Mouse (Mus musculus) heart, embryonic 13.5 days (tissue): ENCODE data around the gene Cacna2d1. TPM values are rescaled to one million over a fixed set of nuclear protein-coding genes. Genes with fewer than 3 reads are reported as not detected.

ENCODE experiments used
- ATAC-seq: fragments of 200-750 bp; cut with Nextera tagmentation; 2 replicates; pipeline ENCODE4 v1.8.0; 2017; ENCODE audit warnings: moderate TSS enrichment; ENCODE audit not compliant: insufficient number of reproducible peaks, low FRiP score, low TSS enrichment; ENCODE audit errors: extremely low read depth
- H3K27ac ChIP-seq: fragments of 300-500 bp; sonication (generic); replicated peaks from 2 replicates; pipeline ENCODE4 v1.5.1; 2015; ENCODE audit warnings: moderate library complexity, mild to moderate bottlenecking, inconsistent platforms
- H3K27me3 ChIP-seq: fragments of 300-500 bp; sonication (generic); replicated peaks from 2 replicates; pipeline ENCODE4 v1.6.1; 2015; ENCODE audit warnings: mild to moderate bottlenecking, inconsistent platforms
- H3K36me3 ChIP-seq: fragments of 300-500 bp; sonication (generic); 2 replicates; pipeline ENCODE4 v1.6.1; 2015; ENCODE audit warnings: mild to moderate bottlenecking, inconsistent platforms
- H3K4me1 ChIP-seq: fragments of 300-500 bp; sonication (generic); 2 replicates; pipeline ENCODE4 v1.6.1; 2015; ENCODE audit warnings: inconsistent platforms
- H3K4me2 ChIP-seq: fragments of 300-500 bp; sonication (generic); 2 replicates; pipeline ENCODE4 v1.6.1; 2015; ENCODE audit warnings: inconsistent platforms, mild to moderate bottlenecking, moderate library complexity
- H3K4me3 ChIP-seq: fragments of 300-500 bp; sonication (generic); 2 replicates; pipeline ENCODE4 v1.5.1; 2015; ENCODE audit warnings: moderate library complexity, mild to moderate bottlenecking, inconsistent platforms
- H3K9ac ChIP-seq: fragments of 300-500 bp; sonication (generic); 2 replicates; pipeline ENCODE4 v1.6.1; 2015; ENCODE audit warnings: inconsistent platforms, mild to moderate bottlenecking, moderate library complexity
- H3K9me3 ChIP-seq: fragments of 300-500 bp; sonication (generic); 2 replicates; pipeline ENCODE4 v1.6.1; 2016; ENCODE audit warnings: inconsistent platforms
- WGBS: fragments of 180-500 bp; shearing (Covaris S2); methylation state at CpG from one replicate; pipeline ENCODE4 v1.1.7; 2015; ENCODE audit warnings: mixed read lengths; 5-methylcytosine and 5-hydroxymethylcytosine counted together
- polyA plus RNA-seq: library from polyadenylated mRNA; unstranded; fragments of >200 nt; fragmentation: Nextera tagmentation; extraction: Ambion mirVana; gene quantifications from 2 replicates; pipeline ENCODE4 v1.2.1, GENCODE M21; 2015

Gene Cacna2d1
- polyA plus RNA-seq, 1 experiment from 2014 or later = 17.7 TPM

DNA sequence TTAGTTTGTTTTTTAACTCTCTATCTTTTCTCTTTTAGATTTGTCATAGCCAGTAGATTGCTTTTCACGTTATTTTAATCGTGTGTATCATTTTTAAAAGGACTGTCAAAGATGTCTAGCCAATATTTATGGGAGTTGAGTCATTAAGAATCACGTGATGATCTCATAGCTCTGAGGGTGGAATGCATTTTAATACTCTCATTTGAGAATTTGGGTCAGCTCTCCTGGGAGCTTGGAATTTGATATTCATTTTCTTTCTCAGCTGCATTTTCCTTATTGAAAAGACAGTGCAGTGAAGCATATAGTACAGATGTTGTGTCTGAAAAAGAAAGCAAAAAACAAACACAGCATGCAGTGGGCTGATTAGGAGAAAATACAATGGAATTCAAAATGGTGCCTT lies 129.5 kb downstream of the Cacna2d1 start:
- Histone ChIP-seq H3K36me3 (no peaks in the 10 kb centered on the region), H3K9ac (no peak overlapping the region), H3K9me3 (no peaks in the 10 kb centered on the region), H3K27ac (no peak overlapping the region), H3K27me3 (no peaks in the 10 kb centered on the region), H3K4me3 (no peak overlapping the region), H3K4me2 (no peak overlapping the region), H3K4me1 (peaks cover 5% of the 10 kb centered on the region)
- no peak for ATAC-seq
- WGBS = 79% methylated on average over 3 of the region's 3 CpGs

- no peak overlapping the region for H3K4me2 ChIP-seq
- H3K9me3 ChIP-seq = no peaks in the 10 kb centered on the region
- no peak overlapping the region for H3K4me3 ChIP-seq
- no peak overlapping the region for H3K27ac ChIP-seq
- H3K27me3 ChIP-seq = no peaks in the 10 kb centered on the region
- WGBS = 80% methylated on average over 4 of the region's 4 CpGs
- no peaks in the 10 kb centered on the region for H3K4me1 ChIP-seq
- H3K36me3 ChIP-seq = no peaks in the 10 kb centered on the region
- ATAC-seq = no peak
- no peak overlapping the region for H3K9ac ChIP-seq
These were observed 131.3 kb downstream of the Cacna2d1 start for GRCm38 (mm10) chr5:16065816-16066215.

DNA sequence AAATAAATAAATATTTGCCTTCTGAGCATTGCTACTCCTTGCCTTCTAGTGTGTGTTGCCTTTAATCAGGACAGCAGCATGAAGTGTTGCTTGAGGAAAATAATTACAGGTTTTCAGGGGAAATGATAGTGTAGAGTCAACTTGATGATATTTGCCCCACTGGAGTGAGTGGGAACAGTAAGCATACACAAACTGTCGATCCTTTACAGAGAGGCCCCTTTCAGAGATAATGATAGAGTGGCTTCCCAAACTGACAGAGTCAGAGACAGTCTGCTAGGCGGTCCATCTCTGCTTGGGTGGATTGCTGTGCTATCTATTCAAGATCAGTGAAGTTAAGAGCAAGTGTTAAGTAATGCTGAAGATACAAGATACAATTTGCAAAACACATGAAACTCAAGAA lies 147.8 kb downstream of the Cacna2d1 start:
- no peak overlapping the region for H3K9ac ChIP-seq
- no peak overlapping the region for H3K27ac ChIP-seq
- no peaks in the 10 kb centered on the region for H3K4me1 ChIP-seq
- no peaks in the 10 kb centered on the region for H3K9me3 ChIP-seq
- no peak overlapping the region for H3K4me3 ChIP-seq
- no peaks in the 10 kb centered on the region for H3K36me3 ChIP-seq
- H3K27me3 ChIP-seq = no peaks in the 10 kb centered on the region
- H3K4me2 ChIP-seq = no peak overlapping the region
- WGBS = 49% methylated on average over 2 of the region's 2 CpGs
- ATAC-seq = no peak

GRCm38 (mm10) chr5:16086979-16087902 lies 152.8 kb downstream of the Cacna2d1 start:
- Histone ChIP-seq H3K27ac (no peak overlapping the region), H3K4me2 (no peak overlapping the region)
- WGBS = 82% methylated on average over 10 of the region's 10 CpGs

GRCm38 (mm10) chr5:16087995-16088394 lies 153.5 kb downstream of the Cacna2d1 start:
- no peaks in the 10 kb centered on the region for H3K27me3 ChIP-seq
- no peak overlapping the region for H3K9ac ChIP-seq
- WGBS = 53% methylated on average over 2 of the region's 2 CpGs
- no peak overlapping the region for H3K4me2 ChIP-seq
- H3K9me3 ChIP-seq = no peaks in the 10 kb centered on the region
- H3K4me1 ChIP-seq = peaks cover 5% of the 10 kb centered on the region; the same call in 1 of the 2 replicates
- H3K36me3 ChIP-seq = no peaks in the 10 kb centered on the region
- no peak for ATAC-seq
- no peak overlapping the region for H3K4me3 ChIP-seq
- H3K27ac ChIP-seq = no peak overlapping the region

More at GRCm38 (mm10) chr5:16086979-16087902, 152.8 kb downstream of the Cacna2d1 start:
- Histone ChIP-seq H3K36me3 (no peaks in the 10 kb centered on the region), H3K4me1 (peaks cover under 1% of the 10 kb centered on the region; the same call in 1 of the 2 replicates), H3K9me3 (no peaks in the 10 kb centered on the region), H3K9ac (no peak overlapping the region), H3K4me3 (no peak overlapping the region), H3K27me3 (no peaks in the 10 kb centered on the region)
- no peak for ATAC-seq

- Histone ChIP-seq H3K4me3 (no peak overlapping the region), H3K9me3 (no peaks in the 10 kb centered on the region), H3K4me2 (no peak overlapping the region), H3K27me3 (no peaks in the 10 kb centered on the region), H3K27ac (no peak overlapping the region), H3K4me1 (peaks cover 5% of the 10 kb centered on the region; the same call in 1 of the 2 replicates), H3K9ac (no peak overlapping the region), H3K36me3 (no peaks in the 10 kb centered on the region)
- 48% methylated on average over 7 of the region's 7 CpGs for WGBS
- ATAC-seq = no peak
These were observed 158.0 kb downstream of the Cacna2d1 start for GRCm38 (mm10) chr5:16092540-16092939.

DNA sequence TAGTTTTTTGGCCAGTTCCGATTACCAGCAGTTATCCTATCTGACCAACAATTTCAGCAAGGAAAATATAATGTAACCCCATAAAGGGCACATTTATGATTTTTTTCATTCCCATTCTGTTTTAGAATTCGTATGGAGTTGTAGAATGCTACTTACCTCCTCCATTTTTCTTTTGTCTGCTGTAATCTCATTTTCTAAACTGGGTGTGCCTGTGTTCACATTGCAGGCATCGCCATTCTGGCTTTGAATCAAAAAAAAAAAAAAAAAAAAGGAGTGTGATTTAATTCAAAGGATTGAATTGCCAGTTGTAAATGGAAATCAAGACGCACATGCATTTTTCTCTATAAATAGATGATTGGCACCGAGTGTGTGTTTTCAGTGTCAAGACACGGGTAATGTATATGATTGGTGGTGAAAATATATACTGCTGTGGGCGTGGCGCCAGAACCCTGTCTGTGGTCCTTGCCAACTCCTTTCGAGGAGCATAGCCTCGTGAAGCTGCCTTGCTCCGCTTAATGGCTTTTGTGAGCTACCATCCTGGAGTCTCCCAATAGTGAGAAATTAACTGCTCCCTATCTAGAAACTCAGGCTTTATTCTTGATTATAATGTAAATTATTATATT lies 158.7 kb downstream of the Cacna2d1 start:
- Histone ChIP-seq H3K27me3 (no peaks in the 10 kb centered on the region), H3K4me3 (no peak overlapping the region), H3K4me2 (no peak overlapping the region), H3K9me3 (no peaks in the 10 kb centered on the region), H3K27ac (no peak overlapping the region), H3K36me3 (no peaks in the 10 kb centered on the region), H3K4me1 (peaks cover 5% of the 10 kb centered on the region; the same call in 1 of the 2 replicates), H3K9ac (no peak overlapping the region)
- WGBS = 73% methylated on average over 11 of the region's 11 CpGs
- no peak for ATAC-seq

DNA sequence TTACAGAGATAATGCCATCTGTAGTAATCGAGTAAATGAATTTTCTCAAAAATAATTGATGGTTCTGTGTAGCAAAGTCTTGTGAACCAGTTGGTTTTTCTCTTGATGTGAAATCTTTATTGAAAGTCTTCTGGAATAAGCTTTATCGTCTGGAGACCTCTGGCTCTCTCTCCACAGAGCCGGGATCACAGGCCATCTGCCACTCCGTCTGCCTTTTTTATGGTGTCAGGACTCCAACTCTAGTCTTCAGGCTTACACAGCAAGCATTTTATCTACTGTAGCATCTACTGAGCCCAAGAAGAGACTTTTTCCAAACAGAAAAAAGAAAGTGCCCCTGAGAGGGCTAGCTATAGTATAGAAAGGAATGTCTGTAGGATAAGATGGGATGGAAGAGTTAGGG lies 160.9 kb downstream of the Cacna2d1 start:
- Histone ChIP-seq H3K4me1 (peaks cover 5% of the 10 kb centered on the region; the same call in 1 of the 2 replicates), H3K36me3 (no peaks in the 10 kb centered on the region), H3K9me3 (no peaks in the 10 kb centered on the region), H3K4me2 (no peak overlapping the region), H3K9ac (no peak overlapping the region), H3K4me3 (no peak overlapping the region), H3K27ac (no peak overlapping the region), H3K27me3 (no peaks in the 10 kb centered on the region)
- 64% methylated on average over 4 of the region's 4 CpGs for WGBS
- no peak for ATAC-seq

GRCm38 (mm10) chr5:16098766-16099165 lies 164.3 kb downstream of the Cacna2d1 start:
- Histone ChIP-seq H3K9ac (no peak overlapping the region), H3K36me3 (no peaks in the 10 kb centered on the region), H3K27ac (no peak overlapping the region), H3K4me2 (no peak overlapping the region), H3K27me3 (no peaks in the 10 kb centered on the region), H3K4me1 (no peaks in the 10 kb centered on the region), H3K9me3 (no peaks in the 10 kb centered on the region), H3K4me3 (no peak overlapping the region)
- 80% methylated on average over 2 of the region's 2 CpGs for WGBS
- no peak for ATAC-seq

DNA sequence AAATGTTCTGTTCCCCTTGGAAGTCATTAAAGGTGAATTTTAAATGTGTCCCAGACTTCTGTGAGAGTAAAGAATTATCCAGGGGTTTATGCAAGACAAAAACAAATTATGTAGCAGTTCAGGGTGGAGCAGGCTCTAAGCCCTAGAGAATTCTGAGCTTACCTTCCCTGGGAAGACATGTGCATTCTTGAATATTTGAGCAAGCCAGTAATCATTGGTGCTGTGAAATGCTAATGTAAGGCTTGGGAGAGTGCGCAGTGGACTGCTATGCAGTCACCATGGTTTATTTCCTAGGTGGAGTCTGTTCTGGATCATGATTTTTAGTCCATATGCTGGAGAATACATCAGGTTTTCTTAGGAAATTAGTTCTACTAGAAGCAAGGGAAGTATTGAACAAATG lies 167.3 kb downstream of the Cacna2d1 start:
- Histone ChIP-seq H3K27me3 (no peaks in the 10 kb centered on the region), H3K4me1 (0 out of 2 replicates have a peak, but pooled peaks cover 3% of the 10 kb centered on the region), H3K27ac (no peak overlapping the region), H3K9me3 (no peaks in the 10 kb centered on the region), H3K4me3 (no peak overlapping the region), H3K4me2 (no peak overlapping the region), H3K9ac (no peak overlapping the region), H3K36me3 (no peaks in the 10 kb centered on the region)
- WGBS = 90% methylated on average over 1 of the region's 1 CpGs
- no peak for ATAC-seq

DNA sequence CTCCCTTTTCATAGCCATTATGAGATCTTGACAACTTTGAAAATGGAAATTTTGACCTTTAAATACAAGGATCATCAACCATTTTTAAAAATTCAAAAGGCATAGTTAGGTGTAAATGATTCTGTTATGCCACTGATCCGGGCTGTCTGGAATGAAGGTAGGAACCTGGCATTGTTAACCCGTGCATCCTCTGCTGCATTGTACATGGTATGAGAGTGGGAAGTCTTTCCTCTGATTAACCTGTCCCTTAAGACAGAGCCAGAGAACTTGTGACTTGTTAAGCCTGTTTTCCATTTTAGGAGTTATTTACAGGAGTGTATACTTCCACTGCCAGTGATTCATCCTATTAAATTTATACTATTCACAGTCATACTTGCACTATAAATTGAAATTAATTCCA lies 171.2 kb downstream of the Cacna2d1 start:
- Histone ChIP-seq H3K36me3 (no peaks in the 10 kb centered on the region), H3K27me3 (no peaks in the 10 kb centered on the region), H3K4me1 (peaks cover 6% of the 10 kb centered on the region; the same call in 1 of the 2 replicates), H3K4me2 (no peak overlapping the region), H3K9me3 (no peaks in the 10 kb centered on the region), H3K4me3 (no peak overlapping the region), H3K27ac (no peak overlapping the region), H3K9ac (no peak overlapping the region)
- 80% methylated on average over 2 of the region's 2 CpGs for WGBS
- no peak for ATAC-seq
